Mouse (Mus musculus) neural tube, embryonic 13.5 days (tissue): ENCODE measurements at regions not wholly inside any gene's neighbourhood (a gene's known extent, or its start where the extent isn't known, plus 50 kb on each side); places are given as distances from the start of the nearest gene placed in this dataset.
A peak's percentile ranks its signal among the peaks of the same experiment; 100 is the strongest.

Source experiments
- ATAC-seq: fragments of 200-750 bp; cut with Nextera tagmentation; 2 replicates; pipeline ENCODE4 v1.8.0; 2017; ENCODE audit warnings: low read depth, mild to moderate bottlenecking, moderate TSS enrichment, moderate library complexity
- H3K27ac ChIP-seq: fragments of 300-500 bp; sonication (generic); replicated peaks from 2 replicates; pipeline ENCODE4 v1.5.1; 2015; ENCODE audit warnings: moderate library complexity, mild to moderate bottlenecking, inconsistent platforms
- H3K27me3 ChIP-seq: fragments of 300-500 bp; sonication (generic); 2 replicates; pipeline ENCODE4 v1.6.1; 2015; ENCODE audit warnings: mild to moderate bottlenecking, inconsistent platforms
- H3K36me3 ChIP-seq: fragments of 300-500 bp; sonication (generic); 2 replicates; pipeline ENCODE4 v1.6.1; 2015; ENCODE audit warnings: mild to moderate bottlenecking, inconsistent platforms
- H3K4me1 ChIP-seq: fragments of 300-500 bp; sonication (generic); replicated peaks from 2 replicates; pipeline ENCODE4 v1.6.1; 2015; ENCODE audit warnings: inconsistent platforms
- H3K4me2 ChIP-seq: fragments of 300-500 bp; sonication (generic); 2 replicates; pipeline ENCODE4 v1.6.1; 2015; ENCODE audit warnings: inconsistent platforms, mild to moderate bottlenecking, moderate library complexity
- H3K4me3 ChIP-seq: fragments of 300-500 bp; sonication (generic); 2 replicates; pipeline ENCODE4 v1.5.1; 2015; ENCODE audit warnings: mild to moderate bottlenecking, inconsistent platforms
- H3K9ac ChIP-seq: fragments of 300-500 bp; sonication (generic); 2 replicates; pipeline ENCODE4 v1.6.1; 2015; ENCODE audit warnings: moderate library complexity, mild to moderate bottlenecking, inconsistent platforms
- H3K9me3 ChIP-seq: fragments of 300-500 bp; sonication (generic); 2 replicates; pipeline ENCODE4 v1.6.1; 2016; ENCODE audit warnings: inconsistent platforms
- WGBS: fragments of 180-500 bp; shearing (Covaris S2); methylation state at CpG from one replicate; pipeline ENCODE4 v1.1.7; 2015; 5-methylcytosine and 5-hydroxymethylcytosine counted together

DNA sequence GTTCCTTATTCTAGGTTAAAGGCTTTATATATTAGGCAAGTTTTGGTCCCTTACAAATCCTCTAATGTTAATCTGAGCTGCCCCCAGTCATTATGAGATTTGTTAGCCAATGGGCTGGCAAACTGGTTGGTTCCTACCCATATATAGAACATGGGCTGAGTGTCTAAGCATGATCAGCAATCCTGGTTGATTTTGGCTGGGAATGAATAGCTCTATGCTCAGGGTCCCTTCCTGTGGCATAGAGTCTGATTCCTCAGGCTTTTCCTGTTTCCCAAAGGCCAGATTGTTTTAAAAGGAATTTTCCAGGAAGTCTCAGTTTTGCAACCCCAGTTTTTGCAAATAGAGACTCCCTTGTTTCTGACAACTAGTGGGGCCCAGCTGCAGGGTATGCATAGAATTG lies 102.1 kb upstream of the 9330182O14Rik start:
- Histone ChIP-seq H3K9me3 (no peaks in the 10 kb centered on the region), H3K4me3 (no peak overlapping the region), H3K4me1 (no peaks in the 10 kb centered on the region), H3K4me2 (no peak overlapping the region), H3K27ac (no peak overlapping the region), H3K9ac (no peak overlapping the region), H3K27me3 (no peaks in the 10 kb centered on the region), H3K36me3 (no peaks in the 10 kb centered on the region)
- ATAC-seq: no peak

DNA sequence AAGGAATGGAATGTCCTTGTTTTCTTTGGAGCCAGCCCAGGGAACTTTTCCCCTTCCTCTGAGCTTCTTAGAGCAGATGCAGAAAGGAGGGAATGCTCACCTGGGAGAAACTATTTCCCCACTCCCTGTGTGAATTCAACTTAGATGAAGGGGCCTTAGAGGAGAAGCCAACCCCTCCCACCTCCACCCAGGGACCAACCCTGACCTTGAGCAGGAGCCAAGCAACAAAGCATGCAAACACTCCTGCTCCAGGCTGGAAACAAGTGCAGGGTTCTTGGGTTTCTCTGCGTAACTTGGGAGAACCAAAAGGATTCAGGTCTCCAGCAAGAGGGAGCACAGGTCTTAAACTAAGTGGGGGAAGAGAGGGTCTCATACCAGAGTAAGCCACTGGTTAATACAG lies 98.0 kb upstream of the 9330182O14Rik start:
- Histone ChIP-seq H3K4me1 (no peaks in the 10 kb centered on the region), H3K9ac (no peak overlapping the region), H3K4me2 (no peak overlapping the region), H3K27me3 (no peaks in the 10 kb centered on the region), H3K27ac (no peak overlapping the region), H3K9me3 (no peaks in the 10 kb centered on the region), H3K36me3 (no peaks in the 10 kb centered on the region), H3K4me3 (no peak overlapping the region)
- WGBS: 83% methylated on average over 1 of the region's 1 CpGs
- no peak for ATAC-seq

DNA sequence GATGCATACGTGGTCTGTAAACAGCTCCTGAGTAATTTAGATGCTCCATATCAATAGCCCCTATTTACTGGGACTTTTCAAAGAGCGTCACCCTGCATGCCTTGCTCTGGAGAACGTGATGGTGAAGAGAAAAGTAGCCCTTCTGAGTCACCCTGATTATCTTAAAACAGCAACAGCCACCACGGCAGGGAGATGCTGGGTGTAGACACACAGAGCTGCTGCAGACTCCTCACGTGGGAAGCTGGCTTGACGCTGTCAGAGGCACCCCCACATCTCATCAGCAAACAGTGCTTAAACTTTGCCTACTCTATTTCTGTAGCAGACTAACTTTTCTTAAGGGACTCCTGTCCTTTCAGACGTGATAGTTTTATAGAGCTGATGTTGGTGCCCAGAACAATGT lies 96.9 kb upstream of the 9330182O14Rik start:
- Histone ChIP-seq H3K9me3 (no peaks in the 10 kb centered on the region), H3K9ac (no peak overlapping the region), H3K27ac (no peak overlapping the region), H3K4me2 (no peak overlapping the region), H3K4me3 (no peak overlapping the region), H3K4me1 (no peaks in the 10 kb centered on the region), H3K27me3 (no peaks in the 10 kb centered on the region), H3K36me3 (no peaks in the 10 kb centered on the region)
- WGBS: 69% methylated on average over 7 of the region's 7 CpGs
- no peak for ATAC-seq

DNA sequence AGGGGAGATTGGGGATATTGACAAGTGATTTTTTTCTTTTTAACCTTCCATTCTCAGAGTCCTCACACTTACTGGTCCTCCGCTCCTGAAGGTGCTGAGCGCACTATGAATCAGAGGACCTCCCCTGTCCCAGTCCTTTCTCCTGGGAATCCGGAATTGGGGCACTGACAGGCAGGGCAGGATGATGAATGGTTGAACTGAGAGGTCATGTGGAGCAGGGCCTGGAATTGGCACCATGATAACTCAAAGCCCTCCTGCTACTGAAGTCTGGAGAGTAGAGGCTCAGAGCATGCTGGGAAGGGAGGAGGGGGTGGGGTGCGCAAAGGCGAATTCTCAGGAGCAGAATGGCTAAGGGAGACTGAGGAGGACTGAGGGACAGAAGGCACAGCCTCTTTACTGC lies 87.9 kb upstream of the 9330182O14Rik start:
- no peak overlapping the region for H3K4me2 ChIP-seq
- no peaks in the 10 kb centered on the region for H3K9me3 ChIP-seq
- no peaks in the 10 kb centered on the region for H3K36me3 ChIP-seq
- H3K27me3 ChIP-seq: no peaks in the 10 kb centered on the region
- peaks cover 10% of the 10 kb centered on the region for H3K4me1 ChIP-seq
- H3K4me3 ChIP-seq: no peak overlapping the region
- WGBS: 50% methylated on average over 5 of the region's 5 CpGs
- H3K27ac ChIP-seq: no peak overlapping the region
- H3K9ac ChIP-seq: no peak overlapping the region
- no peak for ATAC-seq

DNA sequence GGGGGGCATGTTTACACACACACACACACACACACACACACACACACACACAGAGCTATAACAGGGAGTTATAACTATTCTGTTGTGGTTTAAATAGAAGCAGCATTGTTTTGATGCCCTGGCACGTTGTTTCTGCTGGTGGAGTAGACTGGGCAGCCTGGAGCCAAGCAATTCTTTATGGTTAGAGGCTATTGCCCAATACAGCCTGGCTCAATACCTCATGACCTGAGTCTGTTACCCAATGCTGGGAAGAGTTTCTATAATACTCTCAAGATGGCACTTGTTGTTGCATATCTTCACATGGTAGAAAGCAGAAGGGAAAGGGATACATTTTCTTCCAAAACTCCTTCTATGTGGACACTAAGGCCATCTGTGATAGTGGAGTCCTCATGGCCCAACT lies 87.1 kb upstream of the 9330182O14Rik start:
- 70% methylated on average over 1 of the region's 1 CpGs for WGBS

DNA sequence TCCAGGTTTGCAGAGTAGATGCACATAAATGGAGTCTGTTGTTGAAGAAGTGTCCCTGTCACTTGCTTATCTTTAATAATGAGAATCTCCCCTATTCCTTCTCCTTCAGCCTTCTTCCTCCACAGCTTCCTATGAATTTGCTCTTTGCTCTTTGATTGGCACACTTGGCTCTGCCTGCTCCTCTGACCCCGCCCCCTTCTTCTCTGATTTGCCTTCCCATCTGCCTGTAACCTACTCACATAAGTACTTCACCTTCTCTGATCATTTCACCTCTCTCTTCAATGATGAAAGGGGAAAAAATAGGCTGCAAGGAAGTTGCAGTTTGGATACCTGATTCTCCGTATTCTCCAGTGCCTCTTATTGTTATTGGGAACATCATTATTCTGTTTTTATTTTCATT lies 66.1 kb upstream of the 9330182O14Rik start:
- Histone ChIP-seq H3K36me3 (no peaks in the 10 kb centered on the region), H3K4me1 (no peaks in the 10 kb centered on the region), H3K4me2 (no peak overlapping the region), H3K27me3 (no peaks in the 10 kb centered on the region), H3K9ac (no peak overlapping the region), H3K4me3 (no peak overlapping the region), H3K27ac (no peak overlapping the region), H3K9me3 (no peaks in the 10 kb centered on the region)
- ATAC-seq: no peak
- WGBS: 83% methylated on average over 2 of the region's 2 CpGs

More for the DNA sequence above, 87.1 kb upstream of the 9330182O14Rik start:
- Histone ChIP-seq H3K27me3 (no peaks in the 10 kb centered on the region), H3K9me3 (no peaks in the 10 kb centered on the region), H3K4me2 (no peak overlapping the region), H3K4me1 (peaks cover 10% of the 10 kb centered on the region), H3K9ac (no peak overlapping the region), H3K27ac (no peak overlapping the region), H3K36me3 (no peaks in the 10 kb centered on the region), H3K4me3 (no peak overlapping the region)
- ATAC-seq: no peak

DNA sequence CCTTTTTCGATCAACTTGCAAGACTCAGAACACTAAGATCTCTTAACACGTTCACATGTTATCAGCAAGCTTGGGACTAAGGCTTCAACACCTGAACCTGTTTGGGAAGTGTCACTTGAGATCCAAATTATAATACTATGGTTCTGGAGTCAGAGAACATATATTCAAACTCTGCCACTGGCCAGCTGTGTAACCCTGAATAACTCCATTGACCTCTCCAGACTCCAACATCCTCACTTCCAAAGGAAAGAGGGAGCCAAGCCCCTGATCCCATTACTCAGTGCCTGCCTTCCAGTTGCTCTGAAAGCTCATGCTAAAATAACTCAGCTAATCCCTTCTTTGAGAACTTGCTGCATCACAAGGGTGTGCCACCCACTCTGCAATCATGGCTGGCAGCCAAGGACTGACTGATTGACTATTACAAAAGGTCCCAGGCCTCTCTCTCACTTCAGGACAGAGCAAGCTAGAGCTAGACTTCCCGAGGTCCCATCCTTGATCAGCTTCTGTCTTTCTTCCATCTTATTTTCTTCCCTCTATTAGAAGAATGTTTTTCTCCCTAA lies 58.8 kb upstream of the 9330182O14Rik start:
- H3K4me1 ChIP-seq: 0 out of 2 replicates have a peak, but pooled peaks cover 5% of the 10 kb centered on the region
- no peak overlapping the region for H3K9ac ChIP-seq
- H3K27ac ChIP-seq: no peak overlapping the region
- no peaks in the 10 kb centered on the region for H3K27me3 ChIP-seq
- ATAC-seq: no peak
- H3K36me3 ChIP-seq: no peaks in the 10 kb centered on the region
- WGBS: 77% methylated on average over 3 of the region's 3 CpGs
- no peak overlapping the region for H3K4me2 ChIP-seq
- H3K4me3 ChIP-seq: no peak overlapping the region
- H3K9me3 ChIP-seq: no peaks in the 10 kb centered on the region

DNA sequence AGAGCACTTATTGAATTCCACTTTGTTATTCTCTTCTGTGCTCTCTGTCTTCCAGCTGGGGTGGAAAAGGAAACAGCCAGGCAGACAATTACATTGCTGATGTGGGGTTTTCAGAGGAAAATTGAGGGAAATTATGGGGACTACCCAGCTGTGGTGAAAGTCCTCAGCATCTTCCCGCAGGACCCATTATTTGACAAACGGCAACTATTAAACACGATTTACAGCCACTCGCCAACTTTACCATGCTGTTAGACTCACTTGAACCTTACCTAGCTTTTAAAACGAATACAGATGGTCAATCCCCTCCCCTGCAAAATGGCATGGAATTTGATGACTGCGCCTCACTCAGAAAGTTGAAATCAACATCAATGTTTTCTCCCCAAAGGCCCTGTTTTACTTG lies 54.3 kb upstream of the 9330182O14Rik start:
- no peaks in the 10 kb centered on the region for H3K9me3 ChIP-seq
- H3K9ac ChIP-seq: no peak overlapping the region
- WGBS: 45% methylated on average over 6 of the region's 6 CpGs
- no peak overlapping the region for H3K4me2 ChIP-seq
- no peaks in the 10 kb centered on the region for H3K36me3 ChIP-seq
- no peak overlapping the region for H3K4me3 ChIP-seq
- no peaks in the 10 kb centered on the region for H3K27me3 ChIP-seq
- 0 out of 2 replicates have a peak, but pooled peaks cover 5% of the 10 kb centered on the region for H3K4me1 ChIP-seq
- ATAC-seq: 0 out of 2 replicates have a peak, but pooled peaks have one; percentile 23
- H3K27ac ChIP-seq: no peak overlapping the region
